Mouse (Mus musculus): ENCODE data around the gene Sema6d.

Sema6d gene

DNA sequence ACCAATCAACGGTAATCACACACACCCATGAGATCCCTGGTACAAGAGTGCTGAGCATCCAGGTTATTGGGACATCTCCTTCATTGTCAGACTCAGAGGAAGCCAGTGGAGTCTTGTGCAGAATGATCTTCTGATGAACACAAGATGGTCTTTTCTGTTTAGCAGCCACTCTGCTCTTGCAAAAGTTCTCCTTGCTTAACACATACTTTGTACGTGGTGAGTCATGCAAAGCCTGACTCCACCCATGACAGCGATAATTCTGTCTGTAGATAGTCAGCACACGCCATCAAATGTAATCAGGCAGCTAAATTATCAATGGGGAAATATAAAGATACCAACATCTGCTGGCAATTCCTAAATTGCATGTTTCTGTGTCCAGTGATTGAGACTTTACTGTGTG, 307.0 kb downstream of the Sema6d start:
- DNase-seq (ENCODE audit: extremely low read depth, low read depth, low spot score), result no peak

DNA sequence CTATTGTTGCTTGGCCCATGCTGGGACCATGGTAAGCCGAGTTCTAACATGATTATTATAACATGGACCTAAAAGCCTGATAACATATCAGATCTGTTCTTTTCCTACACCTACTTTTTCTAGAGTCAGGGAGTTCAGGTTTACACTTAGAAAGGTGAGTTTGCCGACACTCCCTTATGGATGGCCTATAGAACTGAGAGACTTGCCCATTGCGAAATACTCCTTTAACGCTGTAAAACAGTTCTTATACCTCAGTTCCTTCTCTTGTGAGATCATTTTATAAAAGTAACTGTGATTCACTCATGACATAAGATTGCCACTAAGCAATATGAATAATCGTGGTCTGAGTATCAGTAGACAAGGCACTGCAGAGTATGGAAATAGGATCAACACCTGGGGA, 307.5 kb downstream of the Sema6d start:
- DNase-seq (ENCODE audit: extremely low read depth, low read depth, low spot score), result no peak

GRCm38 (mm10) chr2:124399611-124400010, 309.8 kb downstream of the Sema6d start:
- DNase-seq (ENCODE audit: extremely low read depth, low read depth, low spot score), result no peak

GRCm38 (mm10) chr2:124401727-124402380, 312.1 kb downstream of the Sema6d start:
- no peak for DNase-seq (ENCODE audit: extremely low read depth, low read depth, low spot score)

DNA sequence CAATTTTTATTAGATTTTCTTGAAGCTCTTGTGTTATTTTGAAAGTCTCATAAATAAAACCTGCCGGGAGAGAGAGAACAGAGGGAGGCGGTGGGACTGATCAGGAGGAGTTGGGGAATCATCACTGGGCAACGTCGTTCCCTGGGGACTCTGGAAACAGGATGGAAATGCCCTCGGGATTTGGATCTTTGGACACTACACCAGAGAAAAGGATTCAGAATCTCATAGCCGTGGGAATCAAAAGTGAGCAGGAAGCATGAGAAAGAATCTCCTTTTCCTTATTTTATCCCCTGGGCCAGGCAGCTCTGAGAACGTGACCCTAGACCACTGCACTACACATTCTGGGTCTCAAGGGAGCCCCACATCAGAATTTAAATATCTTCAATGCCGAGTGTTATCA, 313.8 kb downstream of the Sema6d start:
- DNase-seq (ENCODE audit: extremely low read depth, low read depth, low spot score), result no peak

- DNase-seq (ENCODE audit: extremely low read depth, low read depth, low spot score), result no peak
Observed at GRCm38 (mm10) chr2:124403981-124404380, 314.2 kb downstream of the Sema6d start.

GRCm38 (mm10) chr2:124404631-124405562, 315.1 kb downstream of the Sema6d start:
- no peak for DNase-seq (ENCODE audit: extremely low read depth, low read depth, low spot score)

DNA sequence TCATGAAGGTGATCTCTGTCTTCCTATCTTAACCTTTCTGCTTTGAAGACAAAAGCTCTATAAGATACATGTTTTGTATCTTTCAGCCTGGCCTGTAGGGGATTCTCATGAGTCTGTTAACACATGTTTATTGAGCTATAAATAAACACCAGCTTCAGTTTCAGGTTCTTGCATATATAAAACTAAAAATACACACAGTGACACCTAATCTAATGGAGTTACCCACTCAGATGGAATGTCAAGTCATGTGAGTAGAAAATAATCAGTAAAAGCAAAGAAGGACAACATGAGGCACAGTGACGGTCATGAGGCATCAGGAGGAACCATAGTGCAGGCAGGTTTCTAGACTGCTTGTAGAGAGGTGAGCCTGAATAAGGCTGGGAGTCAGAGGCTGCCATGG, 319.2 kb downstream of the Sema6d start:
- DNase-seq (ENCODE audit: extremely low read depth, low read depth, low spot score), result no peak

GRCm38 (mm10) chr2:124416730-124417129, 327.0 kb downstream of the Sema6d start:
- no peak for DNase-seq (ENCODE audit: extremely low read depth, low read depth, low spot score)

DNA sequence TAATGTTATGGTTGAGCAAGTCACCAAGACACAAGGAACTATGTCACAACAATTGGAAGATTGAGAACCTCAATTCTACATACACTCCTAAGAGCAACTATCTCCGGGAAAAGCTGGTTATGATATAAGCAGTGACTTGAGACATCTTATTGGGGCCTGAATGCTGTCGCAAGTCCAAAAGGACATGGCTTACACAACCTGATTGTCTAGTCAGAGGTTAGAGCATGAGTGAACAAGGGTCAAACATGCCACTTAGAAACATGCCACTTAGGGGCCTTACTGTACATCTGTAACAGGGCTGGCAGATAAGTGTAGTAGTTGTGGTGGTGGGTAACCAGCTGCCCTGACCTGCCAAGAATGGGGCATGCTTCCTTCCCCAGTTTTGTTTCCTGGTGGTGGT, 328.6 kb downstream of the Sema6d start:
- DNase-seq (ENCODE audit: extremely low read depth, low read depth, low spot score), result no peak

DNA sequence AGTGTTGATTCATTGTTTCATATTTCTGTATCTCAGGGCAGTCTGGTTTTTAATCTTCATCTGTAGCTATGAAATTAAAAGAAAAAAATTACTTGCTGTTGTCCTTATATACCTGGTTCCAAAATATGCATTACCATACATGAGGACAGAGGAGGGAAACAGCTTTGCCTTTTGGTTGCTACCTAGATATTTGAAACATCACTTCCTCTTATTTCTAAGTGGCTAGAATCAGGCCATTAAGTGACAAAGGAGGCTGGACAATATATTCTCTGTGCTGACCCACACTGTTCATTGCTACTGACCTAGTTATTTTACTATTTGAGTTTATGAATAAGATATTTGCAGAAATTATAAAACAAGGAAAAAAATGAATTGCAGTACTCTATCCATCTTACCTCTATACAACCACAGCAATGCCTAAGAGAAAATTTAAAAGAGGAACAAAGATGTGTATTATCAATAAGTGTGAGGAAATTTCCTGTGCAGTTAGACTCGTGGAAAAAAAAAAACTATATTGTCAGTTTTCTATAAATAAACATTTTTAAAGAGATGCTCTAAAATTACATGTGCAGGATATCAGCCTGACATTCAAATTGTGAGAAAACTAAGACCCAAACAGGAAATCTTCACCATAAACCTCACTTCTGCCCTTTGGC, 330.5 kb downstream of the Sema6d start:
- DNase-seq (ENCODE audit: extremely low read depth, low read depth, low spot score), result no peak

GRCm38 (mm10) chr2:124429744-124430143, 340.0 kb downstream of the Sema6d start:
- no peak for DNase-seq (ENCODE audit: extremely low read depth, low read depth, low spot score)

GRCm38 (mm10) chr2:124430708-124431107, 340.9 kb downstream of the Sema6d start:
- no peak for DNase-seq (ENCODE audit: extremely low read depth, low read depth, low spot score)

DNA sequence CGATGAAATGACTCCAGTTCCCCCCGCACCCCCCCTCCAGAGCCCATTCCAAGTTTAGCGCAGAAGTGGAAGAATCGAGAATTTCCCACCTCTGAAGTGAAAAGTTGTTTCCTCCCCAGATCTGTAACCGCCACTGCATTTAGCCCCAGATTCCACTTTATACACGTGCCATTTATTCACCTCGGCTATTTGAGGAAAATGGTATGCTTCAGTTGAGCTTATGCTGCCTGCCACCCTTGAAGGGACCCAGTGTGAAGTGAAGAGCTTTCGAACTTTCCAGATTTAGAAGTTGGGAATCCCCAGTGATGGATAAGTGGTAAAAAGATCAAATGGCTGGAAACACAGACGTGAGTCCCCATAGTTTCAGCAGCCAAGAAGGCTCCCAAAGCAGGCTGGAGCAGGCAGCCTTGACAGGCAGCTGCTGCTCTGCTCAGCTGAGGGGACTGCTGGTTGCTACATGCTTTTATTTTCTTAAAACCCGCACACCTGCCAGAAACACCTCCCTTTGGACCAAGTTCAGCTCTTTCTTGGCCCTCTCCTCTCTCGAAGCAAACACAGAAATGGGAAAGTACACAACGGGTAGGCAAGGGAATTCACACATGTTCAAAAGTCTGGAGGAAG, 345.7 kb downstream of the Sema6d start:
- DNase-seq (ENCODE audit: extremely low read depth, low read depth, low spot score), result no peak

- no peak for DNase-seq (ENCODE audit: extremely low read depth, low read depth, low spot score)
Observed at GRCm38 (mm10) chr2:124436704-124437103, 346.9 kb downstream of the Sema6d start.

DNA sequence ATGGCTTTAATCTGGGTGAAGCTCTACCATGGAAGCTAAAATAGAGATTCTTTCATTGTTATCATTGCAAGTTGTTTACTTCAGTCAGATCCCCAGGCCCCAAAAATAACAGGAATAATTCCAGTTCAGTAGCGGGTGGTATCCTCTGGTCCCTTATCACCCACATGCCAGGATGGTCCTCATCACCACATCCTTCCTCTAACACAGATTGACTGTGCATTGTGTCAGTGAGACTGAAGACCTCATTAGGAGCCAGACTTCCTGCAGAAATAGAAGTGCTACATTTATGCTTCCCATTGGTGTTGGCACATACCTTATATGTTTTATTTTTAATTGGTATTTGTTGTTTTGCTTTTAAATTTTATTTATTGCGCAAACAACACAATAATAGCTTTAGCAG, 354.4 kb downstream of the Sema6d start:
- DNase-seq (ENCODE audit: extremely low read depth, low read depth, low spot score), result no peak

DNA sequence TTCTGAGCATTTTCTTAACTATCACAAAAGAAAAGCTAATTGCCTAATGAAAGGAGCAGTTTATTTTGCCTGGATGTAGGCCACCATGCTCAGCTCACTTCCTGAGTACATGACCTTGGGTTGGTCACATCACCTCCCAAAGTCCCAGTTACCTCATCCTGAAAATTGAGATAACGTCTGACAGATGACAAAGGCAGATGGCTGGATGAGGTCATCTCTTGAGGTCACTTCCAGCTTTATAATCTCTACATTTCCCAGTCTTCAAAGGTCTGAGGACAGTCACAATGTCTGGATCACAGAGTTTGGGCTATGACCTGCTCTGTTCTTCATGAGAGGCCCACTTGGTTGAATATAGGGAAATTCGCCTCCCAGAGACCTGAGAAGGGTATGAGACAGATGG, 366.1 kb downstream of the Sema6d start:
- DNase-seq (ENCODE audit: extremely low read depth, low read depth, low spot score), result no peak

GRCm38 (mm10) chr2:124456999-124457398, 367.2 kb downstream of the Sema6d start:
- no peak for DNase-seq (ENCODE audit: extremely low read depth, low read depth, low spot score)

DNA sequence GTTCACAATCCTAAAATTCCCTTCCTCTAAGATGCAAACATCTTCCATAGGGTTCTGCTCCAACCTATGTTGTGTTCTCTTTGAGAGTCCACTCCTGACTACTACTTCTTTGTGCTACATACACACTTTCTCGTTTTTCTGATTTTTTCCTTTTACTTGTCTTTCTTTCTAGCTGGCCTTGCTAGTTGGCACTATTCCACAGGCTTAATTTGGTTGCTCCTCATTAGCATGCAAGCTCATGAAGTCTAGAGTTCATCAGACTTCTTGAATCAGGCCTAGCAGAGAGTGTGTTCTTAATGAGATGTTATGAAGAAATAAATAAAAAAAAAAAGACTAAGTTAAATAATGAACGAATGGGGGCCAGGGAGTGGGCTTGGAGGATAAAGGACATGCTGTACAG, 368.3 kb downstream of the Sema6d start:
- DNase-seq (ENCODE audit: extremely low read depth, low read depth, low spot score), result no peak

DNA sequence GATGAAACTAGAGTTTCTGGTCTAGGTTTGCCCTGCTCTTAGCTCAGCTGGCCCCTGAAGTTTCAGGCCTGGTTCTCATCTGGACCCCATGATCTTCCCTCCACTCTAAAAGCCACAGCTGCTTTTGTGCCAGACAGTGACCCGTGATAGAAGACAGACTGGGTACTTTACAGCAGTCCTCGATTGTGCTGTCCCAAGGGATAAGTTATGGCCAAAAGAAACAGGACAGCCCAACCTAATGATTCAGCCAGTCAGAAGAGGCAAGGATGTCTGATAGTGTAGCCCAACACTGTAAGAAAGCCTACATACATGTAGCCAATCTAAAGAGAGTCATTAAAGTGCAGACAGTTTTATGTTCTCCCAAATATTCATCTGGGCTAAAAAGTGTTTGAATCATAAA, 371.2 kb downstream of the Sema6d start:
- no peak for DNase-seq (ENCODE audit: extremely low read depth, low read depth, low spot score)

DNA sequence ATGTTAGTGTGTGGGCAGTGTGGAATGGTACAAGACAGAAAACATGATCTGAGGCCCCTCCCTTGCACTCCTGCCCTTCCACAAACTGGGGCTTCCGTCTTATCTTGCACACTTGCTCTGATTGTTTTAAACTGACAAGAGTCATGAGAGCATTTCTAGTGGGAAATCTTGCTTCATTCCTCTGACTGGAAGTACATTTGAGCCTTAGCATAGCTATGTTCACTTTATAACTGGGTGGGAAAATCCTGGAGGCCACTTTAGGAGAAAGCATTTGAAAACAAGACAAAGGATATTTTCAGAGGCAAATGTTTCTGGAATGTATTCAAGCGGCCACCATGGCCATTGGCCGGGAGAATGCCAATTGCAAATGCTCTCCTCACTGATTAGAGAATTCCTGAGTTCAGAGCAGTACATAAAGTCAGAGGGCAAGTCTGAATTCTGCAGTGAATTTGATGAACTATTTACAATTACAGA, 371.6 kb downstream of the Sema6d start:
- no peak for DNase-seq (ENCODE audit: extremely low read depth, low read depth, low spot score)

Data from fat pad, adult 2 months (tissue).